Mouse (Mus musculus) brain, embryonic 14.5 days (tissue): Measurements from ENCODE around the gene Kif5c.

Experiments
- CTCF ChIP-seq: fragments of 200-500 bp; IDR thresholded peaks from 2 replicates; pipeline ENCODE4 v1.5.1; 2012; ENCODE audit warnings: inconsistent platforms, mild to moderate bottlenecking, moderate library complexity, borderline replicate concordance; ENCODE audit not compliant: insufficient read depth, insufficient read length; ENCODE audit errors: extremely low read depth
- POLR2A ChIP-seq: fragments of 200-500 bp; IDR thresholded peaks from 2 replicates; pipeline ENCODE4 v1.6.1; 2012; ENCODE audit warnings: mild to moderate bottlenecking, inconsistent platforms, borderline replicate concordance; ENCODE audit not compliant: poor library complexity, insufficient read depth, insufficient read length, severe bottlenecking; ENCODE audit errors: extremely low read depth

- TF ChIP-seq POLR2A, result no peak
- no peak for TF ChIP-seq CTCF
Measured at GRCm38 (mm10) chr2:49730183-49730582, 111.1 kb downstream of the Kif5c start.
